Mouse (Mus musculus): ENCODE measurements around the gene Cep112.

GRCm38 (mm10) chr11:108425592-108425921, 565 bp downstream of the Cep112 start:
- no peak for TF ChIP-seq POLR2A (IDR thresholded peaks at IDR 0.05; ENCODE audit: extremely low read depth, insufficient read depth, low read length)
- TF ChIP-seq CTCF (IDR thresholded peaks at IDR 0.05; ENCODE audit: extremely low read depth, insufficient read depth, low read length): no peak
